Mouse (Mus musculus): ENCODE measurements around the gene Nrl.

Nrl gene

DNA sequence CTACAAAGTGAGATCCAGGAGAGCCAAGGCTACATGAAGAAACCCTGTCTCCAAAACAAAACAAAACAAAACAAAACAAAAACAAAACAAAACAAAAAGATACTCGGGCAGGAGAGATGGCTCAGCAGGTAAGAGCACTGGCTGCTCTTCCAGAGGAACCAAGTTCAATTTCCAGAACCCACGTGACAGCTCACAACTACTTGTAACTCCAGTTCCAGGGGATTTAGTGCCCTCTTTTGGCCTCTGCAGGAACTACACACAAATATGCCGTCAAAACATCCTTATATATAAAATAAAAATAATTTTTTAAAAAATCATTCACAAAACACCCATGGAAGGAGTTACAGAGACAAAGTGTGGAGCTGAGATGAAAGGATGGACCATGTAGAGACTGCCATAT, 3.2 kb upstream of the Nrl start:
- DNase-seq = peak; percentile 53 to 69

DNA sequence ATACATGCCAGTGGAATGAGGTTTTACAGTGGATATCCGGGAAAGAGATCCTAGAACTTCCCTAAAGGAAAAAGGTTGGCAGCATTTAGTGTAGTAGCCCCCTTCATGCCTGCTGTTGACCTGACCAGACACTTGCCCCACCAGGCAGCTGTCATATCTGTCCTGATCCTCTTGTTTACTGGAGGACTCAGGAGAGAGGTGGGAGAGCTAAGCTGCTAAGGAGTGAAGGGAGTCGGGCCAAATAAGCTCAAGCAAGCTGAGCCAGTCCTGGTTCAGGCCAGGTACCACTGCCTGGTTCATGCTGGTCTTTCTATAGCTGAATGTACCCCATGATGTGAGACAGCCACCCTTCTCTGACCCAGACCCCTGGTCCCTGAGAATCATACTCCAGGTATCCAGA, 1.9 kb upstream of the Nrl start:
- DNase-seq = no peak

DNA sequence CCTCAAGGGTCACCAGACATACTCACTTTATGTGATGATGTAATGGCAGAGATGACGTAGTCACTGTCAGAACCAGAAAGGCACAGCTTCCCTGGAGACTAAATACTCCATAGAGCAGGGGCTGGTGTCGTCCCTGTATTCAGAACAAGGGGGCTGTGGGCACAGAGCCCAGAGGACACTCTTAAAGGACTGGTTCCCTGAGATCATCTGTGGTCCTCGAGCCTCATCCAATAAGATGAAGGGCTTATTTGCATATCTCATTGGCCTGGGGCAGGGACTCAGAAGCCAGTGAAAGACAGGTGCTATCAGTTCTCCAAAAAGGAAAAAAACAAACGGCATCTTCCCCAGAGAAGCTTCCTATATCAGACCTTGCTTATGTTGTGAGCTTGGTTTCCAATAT, 719 bp downstream of the Nrl start:
- DNase-seq = no peak

DNA sequence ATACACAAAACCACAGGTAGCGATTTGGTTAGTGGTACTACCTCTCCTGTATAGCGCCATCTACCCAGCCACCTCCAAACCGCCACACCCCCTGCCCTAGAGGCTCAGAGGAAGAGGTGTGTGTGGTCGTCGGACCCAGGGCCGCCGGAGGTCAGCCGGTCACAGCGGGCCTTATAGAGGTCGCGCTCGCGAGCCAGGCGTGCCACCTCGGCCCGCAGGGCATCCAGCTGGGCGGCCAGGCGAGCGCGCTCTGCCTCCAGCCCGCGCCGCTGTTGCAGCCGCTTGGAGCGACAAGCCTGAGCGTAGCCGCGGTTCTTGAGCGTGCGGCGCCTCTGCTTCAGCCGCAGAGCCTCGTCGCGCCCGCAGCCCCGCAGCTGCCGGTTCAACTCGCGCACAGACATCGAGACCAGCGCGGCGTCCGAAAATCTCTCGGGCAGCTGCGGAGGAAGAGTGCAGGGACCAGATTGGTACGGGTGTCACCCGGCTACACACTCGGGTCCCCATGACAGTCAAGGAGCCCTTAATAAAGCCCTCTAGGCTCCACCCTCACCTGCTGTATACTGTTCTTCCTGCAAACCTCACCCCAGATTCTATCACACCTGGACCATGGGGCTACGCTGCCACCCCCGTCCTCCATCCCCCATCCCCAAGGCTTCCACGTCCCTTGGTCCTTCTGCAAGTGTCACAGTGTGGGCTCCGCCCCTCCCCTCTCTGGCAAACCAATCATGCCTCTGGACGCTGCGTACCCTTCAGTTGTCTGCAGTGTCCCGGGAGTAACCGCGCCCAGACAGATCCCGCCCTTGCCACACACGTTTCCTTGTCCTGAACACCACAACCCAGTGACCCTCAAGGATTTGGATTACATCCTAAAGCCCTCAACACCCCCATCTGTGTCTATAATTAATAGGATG, 4.1 kb downstream of the Nrl start:
- peak; percentile 76 to 78 for DNase-seq

DNA sequence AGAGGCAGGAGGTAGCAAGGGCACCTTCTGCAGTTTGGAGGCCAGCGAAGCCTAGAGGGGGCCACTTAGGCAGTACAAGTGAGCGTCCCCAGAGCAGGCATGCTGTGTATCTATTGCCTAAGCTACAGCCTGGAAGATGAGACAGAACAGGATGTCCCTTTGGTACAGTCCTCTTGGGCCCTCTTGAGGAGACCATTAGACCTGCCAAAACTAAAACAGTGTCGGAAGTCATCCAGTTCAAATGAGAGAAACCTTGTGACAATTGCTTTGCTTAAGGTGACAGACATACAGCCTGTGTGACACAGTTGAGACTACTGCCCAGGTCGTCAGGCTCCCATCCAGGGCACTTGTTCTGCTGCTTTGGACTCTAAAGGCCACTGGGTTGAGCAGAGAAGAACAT, 5.2 kb downstream of the Nrl start:
- DNase-seq = no peak

DNA sequence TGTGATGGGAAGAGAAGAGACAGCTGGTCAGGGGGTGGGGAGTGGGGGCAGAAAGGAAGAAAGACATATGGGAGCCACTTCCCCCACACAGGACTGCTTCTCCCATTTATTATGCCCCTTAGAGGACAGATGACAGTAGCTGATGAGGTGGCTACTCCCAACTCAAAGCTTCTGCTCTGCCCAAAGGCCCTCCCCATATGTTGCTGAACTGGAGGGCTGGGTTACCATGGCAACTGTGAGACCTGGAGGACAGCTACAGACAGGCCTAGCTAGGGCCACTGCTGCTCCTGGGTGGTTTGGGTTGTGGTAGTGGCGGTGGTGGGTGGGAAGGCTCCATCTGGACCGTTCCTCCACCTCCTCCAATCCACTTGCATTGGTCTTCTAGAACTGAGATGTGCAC, 5.9 kb downstream of the Nrl start:
- peak; percentile 65 to 70 for DNase-seq

DNA sequence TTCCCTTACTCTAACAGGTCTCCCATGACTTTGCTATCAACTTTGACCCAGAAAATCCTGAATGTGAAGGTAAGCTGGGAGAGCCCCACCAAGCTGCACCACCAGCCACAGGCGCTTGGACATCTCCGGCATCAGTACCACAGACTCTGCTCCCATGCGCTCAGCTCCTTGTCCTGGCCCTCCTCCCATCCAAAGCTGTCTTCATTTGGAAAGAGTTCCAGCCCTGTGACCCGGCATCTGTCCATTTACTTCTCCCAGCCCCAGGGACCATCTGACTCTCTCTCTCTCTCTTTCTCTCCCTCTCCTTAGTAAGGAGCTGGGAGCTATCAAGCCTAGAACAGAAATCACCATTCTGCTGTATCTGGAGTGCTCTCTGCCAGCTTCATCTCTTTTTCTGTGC, 8.9 kb downstream of the Nrl start:
- DNase-seq = peak in 1 of 2 experiments; percentile 57

DNA sequence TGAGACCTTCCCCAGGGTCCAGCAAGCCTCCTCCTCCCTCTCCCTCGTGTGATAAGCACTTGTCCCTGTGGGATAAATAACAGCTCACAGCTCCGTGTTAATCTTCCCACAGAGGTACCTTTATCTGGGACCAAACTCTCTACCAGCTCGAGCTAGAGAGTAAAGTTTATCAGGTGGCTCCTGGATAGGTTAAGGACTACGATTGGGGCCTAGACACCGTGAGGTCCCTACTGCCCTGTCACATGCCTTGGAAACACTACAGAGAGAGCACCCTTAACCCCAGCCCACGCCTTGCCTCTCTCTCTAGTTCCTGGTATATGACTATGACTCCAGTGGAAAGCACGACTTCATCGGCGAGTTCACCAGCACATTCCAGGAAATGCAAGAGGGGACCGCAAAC, 10.9 kb downstream of the Nrl start:
- no peak for DNase-seq

DNA sequence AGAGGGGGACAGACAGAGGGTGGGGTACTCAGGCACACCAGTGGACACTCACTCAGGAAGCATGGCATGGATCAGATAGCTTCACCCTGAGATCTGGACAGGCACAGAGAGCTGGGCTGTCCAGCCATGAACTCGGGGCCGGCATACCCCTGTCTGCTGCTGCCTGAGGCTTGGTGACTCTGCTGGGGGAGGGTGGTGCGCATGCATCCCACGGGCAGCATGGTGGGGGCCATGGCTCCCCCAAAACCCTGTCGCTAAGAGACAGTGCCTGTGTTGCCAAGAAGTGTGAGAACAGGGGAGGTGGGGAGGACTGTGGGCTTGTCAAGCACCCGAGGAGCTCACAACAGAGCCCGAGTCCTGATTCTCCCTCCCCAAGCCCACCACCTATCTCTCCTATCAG, 13.7 kb downstream of the Nrl start:
- DNase-seq = peak in 1 of 2 experiments; percentile 17

DNA sequence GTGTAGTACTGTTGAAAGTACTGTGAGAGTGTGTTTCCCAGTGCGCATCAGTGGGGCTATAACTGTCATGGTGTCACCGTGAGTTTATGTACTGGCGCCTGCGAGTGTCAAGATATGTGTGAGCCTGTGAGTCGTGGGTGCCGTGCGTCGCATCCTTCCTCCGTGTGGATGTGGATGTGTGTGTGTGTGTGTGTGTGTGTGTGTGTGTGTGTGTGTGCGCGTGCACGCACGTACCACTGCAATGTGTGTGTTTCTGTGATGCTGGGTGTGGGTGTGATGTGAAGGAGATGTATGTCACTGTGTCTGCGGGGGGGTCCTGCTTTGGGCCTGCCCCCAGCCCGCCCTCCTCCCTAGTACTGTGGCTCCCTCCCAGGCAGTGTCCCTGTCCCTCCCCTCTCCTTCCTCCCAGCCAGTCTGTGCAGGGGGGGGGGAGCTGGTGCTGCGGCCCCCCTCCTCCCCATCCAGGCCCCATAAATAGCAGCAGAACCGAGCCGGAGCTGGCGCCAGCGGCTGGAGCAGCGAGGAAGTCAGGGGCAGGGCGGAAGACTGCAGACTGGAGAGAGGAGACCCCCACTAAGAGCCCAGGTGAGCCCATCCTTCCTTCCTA, 14.6 kb downstream of the Nrl start, which contains the start of gene Cpne6:
Cpne6 (plus strand) TSS at position 321 of the 607 bp plus-strand sequence.
- peak in 1 of 2 experiments; percentile 24 for DNase-seq

DNA sequence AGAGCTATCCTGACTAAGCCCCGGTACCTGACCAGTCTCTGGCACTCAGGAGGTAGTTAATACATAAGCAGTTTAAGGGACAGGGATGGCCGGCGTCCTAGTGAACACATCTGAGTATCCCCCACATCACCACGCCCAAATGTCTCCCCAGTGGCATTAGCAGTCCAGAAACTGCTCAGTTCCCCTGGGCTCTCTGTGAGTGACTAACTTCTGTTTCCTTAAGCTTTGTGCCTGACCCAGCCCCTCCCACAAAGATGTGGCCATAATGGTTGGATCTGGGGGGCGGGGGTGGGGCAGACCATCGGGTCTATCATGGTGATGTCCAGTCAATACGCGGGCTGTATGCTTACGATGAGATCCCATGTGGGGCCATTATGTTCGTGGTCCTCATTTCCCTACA, 15.2 kb downstream of the Nrl start:
- no peak for DNase-seq

DNA sequence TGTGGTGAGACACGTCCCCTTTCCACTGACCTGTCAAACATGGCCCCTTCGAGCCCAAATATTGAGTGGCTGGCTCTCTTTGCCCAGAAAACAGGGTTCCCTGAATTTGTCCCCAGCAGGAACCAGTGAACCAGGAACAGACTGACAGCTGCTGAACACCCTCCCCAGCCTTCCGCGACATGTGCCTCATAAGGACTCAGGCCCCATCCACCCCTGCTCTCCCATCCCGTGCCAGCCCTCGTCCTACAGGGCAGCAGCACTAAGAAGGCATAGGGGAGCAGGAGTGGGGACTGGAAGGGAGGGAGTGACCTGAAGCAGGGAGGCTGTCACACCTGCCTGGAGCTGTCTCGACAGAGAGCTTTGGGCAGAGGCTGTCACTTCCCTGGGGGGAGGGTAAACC, 17.0 kb downstream of the Nrl start:
- no peak for DNase-seq

DNA sequence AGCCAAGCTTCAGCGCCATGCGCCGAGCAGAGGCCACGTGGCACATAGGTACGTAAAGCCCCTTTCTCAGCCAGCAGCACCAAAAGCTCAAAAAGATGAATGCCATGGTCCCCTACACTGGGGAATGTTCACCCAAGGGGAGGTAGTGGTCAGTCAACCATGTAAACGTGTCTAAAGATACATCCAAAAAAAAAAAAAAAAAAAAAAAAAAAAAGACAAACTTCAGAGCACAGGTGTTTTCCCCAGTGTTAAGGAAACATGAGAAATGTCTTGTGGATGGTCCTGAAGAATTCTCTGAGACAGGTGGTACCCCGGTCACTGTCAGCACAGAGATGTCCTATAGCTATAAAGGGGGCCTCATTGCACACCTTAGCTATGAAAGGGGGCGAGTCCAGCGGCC, 19.2 kb downstream of the Nrl start:
- no peak for DNase-seq

DNA sequence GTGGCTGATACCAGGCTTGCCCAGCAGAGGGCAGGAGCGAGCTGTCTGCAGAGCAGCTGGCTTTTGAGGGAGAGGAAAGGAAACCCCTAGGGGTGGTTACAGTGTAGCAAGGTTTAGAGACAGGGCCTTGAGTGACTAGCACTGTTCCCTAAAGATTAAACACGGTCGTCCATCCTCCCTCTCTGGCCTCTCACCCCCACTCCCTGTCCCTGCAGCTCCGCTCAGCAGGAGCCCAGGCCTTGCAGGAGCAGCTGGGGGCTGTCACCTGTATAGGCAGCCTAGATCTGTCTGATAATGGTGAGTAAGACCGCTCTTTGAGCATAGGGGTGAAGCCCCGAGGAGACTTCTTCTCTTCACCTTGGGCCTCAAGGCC, 27.3 kb downstream of the Nrl start:
- peak; percentile 96 to 98 for DNase-seq

DNA sequence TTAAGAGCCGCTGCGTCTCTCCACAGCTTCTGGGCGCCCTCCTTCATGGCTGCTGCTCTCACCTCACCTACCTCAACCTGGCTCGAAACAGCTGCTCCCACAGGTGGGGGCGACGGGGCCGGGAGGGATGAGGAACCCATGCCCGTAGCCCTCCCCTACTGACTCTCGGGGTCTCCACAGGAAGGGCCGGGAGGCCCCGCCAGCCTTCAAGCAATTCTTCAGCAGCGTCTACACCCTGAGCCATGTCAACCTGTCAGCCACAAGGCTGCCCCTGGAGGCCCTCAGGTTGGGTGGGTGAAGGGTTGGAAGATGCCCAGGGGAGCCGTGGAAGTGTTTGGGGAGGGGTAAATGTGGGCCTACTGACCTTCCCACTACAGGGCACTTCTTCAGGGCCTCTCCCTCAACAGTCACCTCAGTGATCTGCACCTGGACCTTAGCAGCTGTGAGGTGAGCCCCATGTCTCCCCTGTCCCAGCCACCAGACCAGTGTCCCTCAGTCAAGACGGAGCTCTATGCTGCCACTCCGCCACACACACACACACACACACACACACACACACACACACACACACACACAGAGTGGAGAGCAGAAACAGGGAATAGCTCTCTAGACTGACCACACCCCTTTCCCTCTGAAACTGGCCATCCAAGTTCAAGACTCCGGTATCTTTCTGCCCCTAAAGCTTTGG, 27.9 kb downstream of the Nrl start:
- peak in 1 of 2 experiments; percentile 35 for DNase-seq

DNA sequence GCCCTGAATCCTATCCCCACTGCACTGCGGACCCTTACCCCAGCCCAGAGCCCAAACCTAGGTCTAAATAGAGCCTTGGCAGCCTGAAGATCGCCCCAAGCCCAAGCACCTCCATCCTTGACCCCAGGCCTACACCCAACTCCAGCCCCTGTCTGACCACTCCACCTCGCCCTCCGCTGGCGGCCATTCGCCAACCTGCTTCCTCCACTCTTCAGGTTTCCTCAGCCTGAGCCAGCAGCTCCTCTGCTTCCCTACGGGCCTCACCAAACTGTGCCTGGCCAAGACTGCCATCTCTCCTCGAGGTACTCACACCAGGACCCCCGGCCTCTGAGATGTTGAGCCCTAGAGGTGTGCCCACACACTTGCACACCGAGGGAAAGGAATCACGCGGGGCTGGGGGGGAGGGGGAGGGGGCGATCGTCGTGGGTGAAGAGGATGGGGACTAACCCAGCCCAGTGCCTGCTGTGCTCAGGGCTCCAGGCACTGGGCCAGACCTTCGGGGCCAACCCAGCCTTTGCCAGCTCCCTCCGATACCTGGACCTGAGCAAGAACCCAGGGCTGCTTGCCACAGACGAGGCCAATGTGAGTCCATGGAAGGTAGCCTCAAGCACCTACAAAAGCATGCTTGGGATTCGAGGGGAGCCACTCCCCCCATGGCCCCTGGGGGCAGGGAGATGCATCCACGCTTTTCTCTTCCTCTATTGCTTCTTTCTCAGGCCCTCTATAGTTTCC, 29.1 kb downstream of the Nrl start:
- DNase-seq = peak; percentile 68 to 79

DNA sequence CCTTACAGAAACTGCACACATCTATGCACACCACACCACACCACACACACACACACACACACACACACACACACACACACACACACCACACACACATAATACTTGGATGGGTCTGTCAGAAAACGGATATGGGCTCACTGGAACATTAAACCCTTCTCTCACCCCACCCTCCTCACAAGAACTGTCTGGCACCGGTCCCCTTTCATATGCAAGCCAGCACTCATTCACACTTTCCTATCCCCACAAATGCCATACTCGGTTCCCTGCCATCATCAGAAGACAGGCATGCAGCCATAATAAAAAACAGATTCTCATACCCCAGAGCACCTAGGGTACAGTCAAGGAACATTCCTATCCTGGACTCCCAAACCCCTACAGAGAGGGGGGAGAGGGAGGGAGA, 32.7 kb downstream of the Nrl start:
- DNase-seq = peak in 1 of 2 experiments; percentile 52

DNA sequence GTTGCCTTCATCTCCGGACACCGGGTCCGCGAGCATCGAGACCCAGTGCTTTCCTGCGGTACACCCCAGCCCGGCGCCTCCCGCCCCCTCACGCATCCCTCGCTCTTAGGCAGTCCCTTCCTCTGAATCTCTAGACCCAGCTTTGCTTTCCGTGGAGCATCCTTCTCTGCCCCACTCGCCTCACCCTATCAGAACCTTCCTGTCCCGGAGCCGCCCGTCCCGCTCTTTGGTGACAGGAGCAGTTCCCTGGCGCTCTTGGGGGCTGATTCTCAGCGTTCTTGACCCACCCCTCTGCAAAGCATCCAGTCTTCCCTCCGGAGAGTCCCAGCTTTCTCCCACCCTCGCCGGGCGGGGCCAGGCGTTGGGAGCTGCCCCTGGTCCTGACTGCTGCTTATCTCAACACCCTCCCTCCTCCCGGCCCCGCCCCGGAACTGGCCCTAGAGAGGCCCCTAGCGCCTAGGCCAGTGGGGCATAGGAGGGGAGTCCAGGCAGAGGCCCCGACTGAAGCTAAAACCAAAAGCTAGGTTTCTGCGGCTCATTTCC, 33.4 kb downstream of the Nrl start:
- peak; percentile 74 to 75 for DNase-seq

DNA sequence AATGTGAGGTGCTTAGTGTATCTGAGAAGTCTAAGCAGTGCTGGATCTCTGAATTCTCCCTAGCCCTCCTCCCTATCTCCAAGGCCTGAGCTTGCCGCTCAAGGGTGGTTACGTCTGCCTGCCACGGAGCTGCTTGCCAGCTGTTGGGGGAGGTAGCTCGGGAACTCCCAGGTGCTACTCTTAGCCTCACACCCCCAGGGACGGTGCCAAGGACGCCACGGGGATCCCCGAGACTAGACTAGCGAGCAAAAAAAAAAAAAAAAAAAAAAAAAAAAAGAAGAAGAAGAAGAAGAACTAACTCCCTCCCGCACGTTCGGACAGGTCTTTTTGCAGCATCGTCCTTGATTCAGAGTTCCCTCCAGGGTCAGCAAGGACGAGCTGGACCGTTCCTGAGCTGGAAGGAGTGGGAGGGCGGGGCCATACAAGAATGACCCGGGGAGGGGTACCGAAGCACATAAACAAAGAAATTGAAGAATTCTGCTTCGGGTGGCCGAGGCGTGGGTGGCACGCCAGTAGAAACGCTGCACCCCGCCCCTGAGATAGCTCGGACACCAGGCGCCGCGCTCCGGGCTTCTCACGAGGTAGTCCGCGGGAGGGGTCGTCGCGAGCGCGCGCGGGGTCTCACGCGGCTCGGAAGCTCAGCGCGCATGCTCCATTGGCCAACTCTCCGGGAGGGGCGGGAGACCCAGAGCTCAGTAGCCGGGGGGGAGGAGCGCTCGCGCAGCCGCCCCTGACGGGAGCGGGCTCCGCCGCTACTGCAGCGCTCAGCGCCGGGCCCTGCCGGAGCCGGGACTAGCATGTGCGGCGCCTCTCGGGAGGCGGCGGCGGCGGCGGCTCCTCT, 34.2 kb downstream of the Nrl start, which contains the start of gene Carmil3:
Carmil3 (plus strand) TSS at position 291 of the 841 bp plus-strand sequence.
- peak; percentile 90 to 94 for DNase-seq

DNA sequence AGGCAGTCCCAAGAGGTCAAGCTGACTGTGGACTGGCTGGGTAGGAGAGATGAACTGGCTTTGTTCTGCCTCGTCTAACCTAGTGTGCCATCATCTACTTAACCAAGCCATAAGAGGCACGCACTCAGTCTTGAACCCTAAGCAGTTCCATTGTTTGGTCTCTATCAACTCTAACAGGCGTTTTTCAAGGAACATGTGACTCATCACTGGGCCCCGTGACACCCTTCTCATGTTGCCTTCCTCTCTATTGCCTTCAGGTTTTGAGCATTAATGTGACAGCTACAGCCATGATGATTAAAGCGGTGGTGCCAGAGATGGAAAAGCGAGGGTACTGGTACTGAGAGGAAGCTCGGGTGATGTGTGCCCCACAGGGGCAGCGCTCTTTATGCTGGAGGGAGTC, 37.9 kb downstream of the Nrl start:
- no peak for DNase-seq

DNA sequence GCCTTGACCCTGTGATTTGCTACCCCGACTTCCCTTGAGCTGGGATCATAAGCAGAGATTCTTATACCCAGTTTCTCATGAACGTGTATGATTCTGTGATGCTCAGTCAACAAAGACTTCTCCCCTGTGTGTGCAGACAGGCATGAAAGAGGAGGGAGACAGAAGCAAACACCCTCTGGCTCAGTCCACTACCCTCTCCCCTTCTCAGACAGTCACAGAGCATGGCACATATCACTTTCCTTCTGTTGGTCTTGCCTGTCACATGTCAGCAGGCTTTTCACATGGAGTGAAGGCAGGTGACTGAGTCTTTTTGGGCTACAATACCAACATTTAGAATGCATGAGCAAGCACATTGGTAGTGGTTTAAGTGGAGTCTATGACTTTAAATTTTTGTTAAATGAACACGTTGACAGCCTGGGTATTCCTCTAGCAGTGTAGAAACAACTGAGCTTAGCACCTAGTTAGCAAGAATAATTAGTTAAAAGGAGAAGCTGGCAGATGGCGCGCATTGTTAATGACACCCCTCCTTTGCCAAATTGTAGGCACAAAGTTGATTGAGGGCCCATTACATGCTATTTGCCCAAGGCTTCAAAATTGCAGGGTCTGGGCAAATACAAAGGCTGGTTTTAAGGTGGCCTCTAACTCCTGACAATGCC, 40.2 kb downstream of the Nrl start:
- no peak for DNase-seq

All from cerebellum, postnatal 14 days (tissue).